Mouse (Mus musculus) embryonic fibroblast, embryonic 13.5 days (primary cell): ENCODE results near the gene Exosc8. TPM values are rescaled to one million over a fixed set of nuclear protein-coding genes. Genes with fewer than 3 reads are reported as not detected.

Source experiments
- H3K27ac ChIP-seq: 2 replicates; pipeline ENCODE4 v1.5.1; 2012; ENCODE audit warnings: low read length, control low read depth, inconsistent platforms; ENCODE audit not compliant: insufficient read depth
- H3K4me1 ChIP-seq: 2 replicates; pipeline ENCODE4 v1.6.1; 2011; ENCODE audit warnings: low read length; ENCODE audit not compliant: control insufficient read depth, insufficient read depth
- H3K4me3 ChIP-seq: 2 replicates; pipeline ENCODE4 v1.5.1; 2011; ENCODE audit warnings: mild to moderate bottlenecking, control low read depth, low read length; ENCODE audit not compliant: insufficient read depth
- CTCF ChIP-seq: IDR thresholded peaks from 2 replicates; pipeline ENCODE4 v1.5.1; 2011; ENCODE audit warnings: mild to moderate bottlenecking, control low read depth, low read length, moderate library complexity, borderline replicate concordance; ENCODE audit not compliant: insufficient read depth
- POLR2A ChIP-seq: IDR thresholded peaks from 2 replicates; pipeline ENCODE4 v1.6.1; 2011; ENCODE audit warnings: low read depth, mild to moderate bottlenecking, control low read depth, low read length, moderate library complexity
- polyA plus RNA-seq: library from polyadenylated mRNA; stranded (reverse); fragments of >200 nt; gene quantifications from 2 replicates; pipeline ENCODE4 v1.2.4, GENCODE M21; 2011; ENCODE audit warnings: low read depth; ENCODE audit not compliant: missing spikeins, insufficient read length

The Exosc8 gene
- polyA plus RNA-seq, 1 experiment, result 81.5 TPM

- Histone ChIP-seq H3K4me3 (no peak overlapping the region), H3K27ac (no peak overlapping the region), H3K4me1 (peaks cover 4% of the 10 kb centered on the region; the same call in 1 of the 2 replicates)
- TF ChIP-seq POLR2A (no peak), CTCF (no peak)
These were observed 2.1 kb upstream of the Exosc8 start for GRCm38 (mm10) chr3:54737317-54737716.

GRCm38 (mm10) chr3:54736101-54736927 lies 1.1 kb upstream of the Exosc8 start:
- Histone ChIP-seq H3K4me1 (peaks cover 4% of the 10 kb centered on the region; the same call in 1 of the 2 replicates), H3K27ac (no peak overlapping the region), H3K4me3 (peak overlapping the region; percentile 96)
- TF ChIP-seq CTCF (no peak), POLR2A (peak; percentile 56)

- H3K4me3 ChIP-seq, result peak overlapping the region; percentile 81
- peaks cover 4% of the 10 kb centered on the region; the same call in 1 of the 2 replicates for H3K4me1 ChIP-seq
- peak overlapping the region; percentile 95 for H3K27ac ChIP-seq
- TF ChIP-seq POLR2A, result peak; percentile 90
- TF ChIP-seq CTCF, result no peak
These were observed 564 bp downstream of the Exosc8 start for GRCm38 (mm10) chr3:54734411-54735246.

GRCm38 (mm10) chr3:54732371-54732770 lies 2.8 kb downstream of the Exosc8 start:
- no peak overlapping the region for H3K27ac ChIP-seq
- H3K4me1 ChIP-seq, result peaks cover 4% of the 10 kb centered on the region; the same call in 1 of the 2 replicates
- no peak overlapping the region for H3K4me3 ChIP-seq
- no peak for TF ChIP-seq CTCF
- no peak for TF ChIP-seq POLR2A

GRCm38 (mm10) chr3:54731626-54732150 lies 3.5 kb downstream of the Exosc8 start:
- no peak overlapping the region for H3K27ac ChIP-seq
- TF ChIP-seq CTCF, result no peak
- no peak overlapping the region for H3K4me3 ChIP-seq
- peaks cover 4% of the 10 kb centered on the region; the same call in 1 of the 2 replicates for H3K4me1 ChIP-seq

GRCm38 (mm10) chr3:54728100-54728499 lies 7.1 kb downstream of the Exosc8 start:
- peaks cover 4% of the 10 kb centered on the region; the same call in 1 of the 2 replicates for H3K4me1 ChIP-seq
- no peak overlapping the region for H3K27ac ChIP-seq
- TF ChIP-seq POLR2A (no peak), CTCF (no peak)
- no peak overlapping the region for H3K4me3 ChIP-seq

GRCm38 (mm10) chr3:54727588-54727987 lies 7.6 kb downstream of the Exosc8 start:
- no peaks in the 10 kb centered on the region for H3K4me1 ChIP-seq
- H3K27ac ChIP-seq, result no peak overlapping the region
- no peak overlapping the region for H3K4me3 ChIP-seq
- TF ChIP-seq POLR2A (no peak), CTCF (no peak)

- Histone ChIP-seq H3K4me1 (no peaks in the 10 kb centered on the region), H3K4me3 (no peak overlapping the region), H3K27ac (no peak overlapping the region)
- TF ChIP-seq CTCF (no peak), POLR2A (no peak)
These were observed 9.8 kb downstream of the Exosc8 start for GRCm38 (mm10) chr3:54725344-54725743.

GRCm38 (mm10) chr3:54723741-54724500 lies 11.3 kb downstream of the Exosc8 start:
- Histone ChIP-seq H3K27ac (no peak overlapping the region), H3K4me3 (no peak overlapping the region), H3K4me1 (no peaks in the 10 kb centered on the region)
- TF ChIP-seq CTCF (no peak), POLR2A (no peak)
